8 mouse cellular contexts compared by ENCODE assay signal in the genomic region with DNA sequence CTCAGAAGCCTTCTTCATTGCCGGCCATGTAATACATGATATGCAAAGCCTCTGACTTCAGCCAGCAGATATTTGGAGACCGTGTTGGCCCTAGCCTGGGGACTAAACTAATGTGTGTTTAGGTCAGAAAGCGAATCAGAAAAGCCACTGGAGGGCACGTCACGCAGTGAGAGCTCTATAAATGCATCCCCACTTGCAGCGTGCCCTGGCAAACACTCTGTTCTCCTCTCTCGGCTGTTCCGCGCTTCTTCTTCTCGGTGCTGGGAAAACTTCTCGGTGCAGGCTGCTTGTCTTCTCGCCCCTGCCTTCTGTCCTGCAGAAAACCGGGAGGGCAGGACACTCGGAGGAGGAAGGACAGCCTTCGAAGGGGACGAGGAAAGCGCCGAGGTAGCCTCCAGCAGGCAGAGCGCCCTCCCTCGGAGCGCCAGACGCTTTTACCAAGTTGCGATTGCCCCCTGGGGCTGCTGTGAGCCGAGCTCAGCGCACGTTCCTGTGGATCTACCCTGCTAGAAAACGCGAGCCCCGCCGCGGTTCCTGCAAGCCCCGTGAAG. TPM values are rescaled to one million over a fixed set of nuclear protein-coding genes. Genes with fewer than 3 reads are reported as not detected.
A peak's percentile ranks its signal among the peaks of the same experiment; 100 is the strongest.
DNase-seq lines count a peak whose midpoint lies in the region; ATAC-seq and TF ChIP-seq lines count a peak whose summit lies in the region.

No protein-coding gene starts in this region.

- peaks cover under 1% of the 10 kb centered on the region for H3K4me1 ChIP-seq in kidney, embryonic 14.5 days (ENCODE audit: control insufficient read depth, insufficient read depth, low read length)
- 0 out of 2 replicates have a peak, but pooled peaks cover 12% of the 10 kb centered on the region for H3K4me1 ChIP-seq in heart, postnatal 0 days (ENCODE audit: control insufficient read depth, insufficient read depth)
- H3K4me1 ChIP-seq in lung, embryonic 16.5 days (replicated peaks; ENCODE audit: control insufficient read depth, insufficient read depth, low read length): peaks cover 28% of the 10 kb centered on the region
- H3K4me1 ChIP-seq in stomach, embryonic 16.5 days (ENCODE audit: control insufficient read depth, insufficient read depth, low read length): peaks cover 10% of the 10 kb centered on the region

- ATAC-seq in kidney, embryonic 14.5 days (ENCODE audit: low FRiP score, low TSS enrichment): peak; percentile 43
- peak; percentile 33; the same call in 1 of the 2 replicates for ATAC-seq in heart, postnatal 0 days (ENCODE audit: insufficient read depth, low read depth)
- ATAC-seq in lung, embryonic 16.5 days (ENCODE audit: low read depth): no peak
- ATAC-seq in stomach, embryonic 16.5 days (ENCODE audit: insufficient read depth, low FRiP score): peak; percentile 32; the same call in 1 of the 2 replicates

- no peak for TF ChIP-seq CTCF in heart, postnatal 0 days (IDR thresholded peaks at IDR 0.05; ENCODE audit: low read depth)

- peak overlapping the region; percentile 86 for H3K27ac ChIP-seq in kidney, embryonic 14.5 days (ENCODE audit: low read depth, low read length)
- no peak overlapping the region for H3K27ac ChIP-seq in heart, postnatal 0 days (ENCODE audit: low read depth)
- no peak overlapping the region for H3K27ac ChIP-seq in lung, embryonic 16.5 days (ENCODE audit: low read length)
- peak overlapping the region; percentile 69 for H3K27ac ChIP-seq in stomach, embryonic 16.5 days (ENCODE audit: low read length)

- H3K27me3 ChIP-seq in kidney, embryonic 14.5 days (ENCODE audit: control insufficient read depth, insufficient read depth, low read length): peaks cover 20% of the 10 kb centered on the region
- peaks cover 82% of the 10 kb centered on the region for H3K27me3 ChIP-seq in heart, postnatal 0 days (ENCODE audit: control insufficient read depth, insufficient read depth, low read length)
- H3K27me3 ChIP-seq in lung, embryonic 16.5 days (ENCODE audit: control insufficient read depth, insufficient read depth, low read depth, low read length): peaks cover 71% of the 10 kb centered on the region
- peaks cover 36% of the 10 kb centered on the region for H3K27me3 ChIP-seq in stomach, embryonic 16.5 days (ENCODE audit: control insufficient read depth, insufficient read depth, low read length)

- peak overlapping the region; percentile 88 for H3K4me2 ChIP-seq in kidney, embryonic 14.5 days (replicated peaks; ENCODE audit: low read depth, low read length)
- peak overlapping the region; percentile 73 for H3K4me2 ChIP-seq in heart, postnatal 0 days (ENCODE audit: low read depth, low read length)
- H3K4me2 ChIP-seq in lung, embryonic 16.5 days (ENCODE audit: low read depth, low read length): peak overlapping the region; percentile 99
- peak overlapping the region; percentile 93 for H3K4me2 ChIP-seq in stomach, embryonic 16.5 days (ENCODE audit: low read depth, low read length)

- no peak for DNase-seq in kidney, adult 8-10 months
- peak; percentile 66 for DNase-seq in ZHBTc4 (ENCODE audit: low read depth, low spot score)
- no peak for DNase-seq in heart, postnatal 0 days (ENCODE audit: low spot score)
- DNase-seq in thymus, postnatal 0 days (ENCODE audit: low spot score): no peak
- no peak for DNase-seq in frontal cortex, postnatal 36 days (ENCODE audit: low spot score in 2 of 2)

- no peak for TF ChIP-seq EP300 in heart, postnatal 0 days (IDR thresholded peaks at IDR 0.05; ENCODE audit: low read depth)

- H3K4me3 ChIP-seq in kidney, embryonic 14.5 days (ENCODE audit: low read length): peak overlapping the region; percentile 79
- peak overlapping the region; percentile 46 for H3K4me3 ChIP-seq in heart, postnatal 0 days (ENCODE audit: low read depth, low read length)
- H3K4me3 ChIP-seq in lung, embryonic 16.5 days (ENCODE audit: low read length): peak overlapping the region; percentile 60
- H3K4me3 ChIP-seq in stomach, embryonic 16.5 days (replicated peaks; ENCODE audit: low read length): peak overlapping the region; percentile 66

- H3K9ac ChIP-seq in kidney, embryonic 14.5 days (ENCODE audit: low read depth, low read length): peak overlapping the region; percentile 90
- peak overlapping the region; percentile 19; the same call in 1 of the 2 replicates for H3K9ac ChIP-seq in heart, postnatal 0 days (replicated peaks; ENCODE audit: low read depth, low read length)
- peak overlapping the region; percentile 54 for H3K9ac ChIP-seq in lung, embryonic 16.5 days (ENCODE audit: low read length)
- peak overlapping the region; percentile 80 for H3K9ac ChIP-seq in stomach, embryonic 16.5 days (ENCODE audit: low read length)

- WGBS in kidney, embryonic 14.5 days: under 1% methylated on average over 25 of the region's 32 CpGs
- under 1% methylated on average over 32 of the region's 32 CpGs for WGBS in heart, postnatal 0 days
- under 1% methylated on average over 32 of the region's 32 CpGs for WGBS in lung, embryonic 16.5 days
- WGBS in stomach, embryonic 16.5 days: under 1% methylated on average over 32 of the region's 32 CpGs

- H3K36me3 ChIP-seq in kidney, embryonic 14.5 days (ENCODE audit: control insufficient read depth, insufficient read depth, low read length): no peaks in the 10 kb centered on the region
- H3K36me3 ChIP-seq in heart, postnatal 0 days (replicated peaks; ENCODE audit: control insufficient read depth, insufficient read depth, low read length): no peaks in the 10 kb centered on the region
- no peaks in the 10 kb centered on the region for H3K36me3 ChIP-seq in lung, embryonic 16.5 days (ENCODE audit: control insufficient read depth, insufficient read depth, low read length)
- no peaks in the 10 kb centered on the region for H3K36me3 ChIP-seq in stomach, embryonic 16.5 days (ENCODE audit: control insufficient read depth, insufficient read depth, low read length)

- H3K9me3 ChIP-seq in kidney, embryonic 14.5 days (ENCODE audit: control insufficient read depth, low read length): no peaks in the 10 kb centered on the region
- no peaks in the 10 kb centered on the region for H3K9me3 ChIP-seq in heart, postnatal 0 days (replicated peaks; ENCODE audit: control insufficient read depth, low read length)
- no peaks in the 10 kb centered on the region for H3K9me3 ChIP-seq in lung, embryonic 16.5 days (ENCODE audit: control insufficient read depth, low read length)
- H3K9me3 ChIP-seq in stomach, embryonic 16.5 days (replicated peaks; ENCODE audit: control insufficient read depth, low read length): no peaks in the 10 kb centered on the region

RNA-seq across cellular contexts. Expression of a gene that starts 0.7 kb away (rescaled TPM):
- 10.0 and 13.0 TPM in 2 replicates for polyA plus RNA-seq in kidney, embryonic 14.5 days (2014; fragmentation: Nextera tagmentation; extraction: Ambion mirVana)
- 0.15 and 0.65 TPM in 2 replicates for total RNA-seq in heart, postnatal 0 days (2014; rRNA removed; ENCODE audit: low replicate concordance)
- polyA plus RNA-seq in heart, postnatal 0 days (2015; fragmentation: Nextera tagmentation; extraction: Ambion mirVana): 0.15 and 0.20 TPM in 2 replicates
- 0.18 TPM in 1 of 2 replicates, not detected in the other for polyA plus RNA-seq in lung, embryonic 16.5 days (2015; fragmentation: Nextera tagmentation; extraction: Ambion mirVana)
- polyA plus RNA-seq in stomach, embryonic 16.5 days (2015; fragmentation: Nextera tagmentation; extraction: Ambion mirVana): 1.4 and 1.5 TPM in 2 replicates
- 0.10 and 0.16 TPM in 2 replicates for polyA plus RNA-seq in thymus, postnatal 0 days (2015; fragmentation: Nextera tagmentation; extraction: Ambion mirVana)

Comparison
In these comparisons a context has a peak if more than half of its experiments do, and no peak if none do; other contexts are left out.
1. H3K27ac ChIP-seq: peak in kidney, embryonic 14.5 days (single experiment) and stomach, embryonic 16.5 days (single experiment); none in heart, postnatal 0 days (single experiment) and lung, embryonic 16.5 days (single experiment).
2. H3K9ac ChIP-seq: peak in every context shown above with its lines; median percentile 90 in kidney, embryonic 14.5 days; 80 in stomach, embryonic 16.5 days; 54 in lung, embryonic 16.5 days; 19 in heart, postnatal 0 days.
3. Peak in every context shown above with its lines, with median percentiles within 50 percentile points of each other: H3K4me2 ChIP-seq and H3K4me3 ChIP-seq.